Mouse (Mus musculus) liver, embryonic 14.5 days (tissue): Measurements from ENCODE around the gene Zfp652.

Experiments
- CTCF ChIP-seq: IDR thresholded peaks from 2 replicates; pipeline ENCODE4 v1.5.1; 2016; ENCODE audit warnings: antibody characterized with exemption, low read depth, control low read depth
- EP300 ChIP-seq: IDR thresholded peaks from 2 replicates; pipeline ENCODE4 v1.6.1; 2016; ENCODE audit warnings: antibody characterized with exemption, low read depth

DNA sequence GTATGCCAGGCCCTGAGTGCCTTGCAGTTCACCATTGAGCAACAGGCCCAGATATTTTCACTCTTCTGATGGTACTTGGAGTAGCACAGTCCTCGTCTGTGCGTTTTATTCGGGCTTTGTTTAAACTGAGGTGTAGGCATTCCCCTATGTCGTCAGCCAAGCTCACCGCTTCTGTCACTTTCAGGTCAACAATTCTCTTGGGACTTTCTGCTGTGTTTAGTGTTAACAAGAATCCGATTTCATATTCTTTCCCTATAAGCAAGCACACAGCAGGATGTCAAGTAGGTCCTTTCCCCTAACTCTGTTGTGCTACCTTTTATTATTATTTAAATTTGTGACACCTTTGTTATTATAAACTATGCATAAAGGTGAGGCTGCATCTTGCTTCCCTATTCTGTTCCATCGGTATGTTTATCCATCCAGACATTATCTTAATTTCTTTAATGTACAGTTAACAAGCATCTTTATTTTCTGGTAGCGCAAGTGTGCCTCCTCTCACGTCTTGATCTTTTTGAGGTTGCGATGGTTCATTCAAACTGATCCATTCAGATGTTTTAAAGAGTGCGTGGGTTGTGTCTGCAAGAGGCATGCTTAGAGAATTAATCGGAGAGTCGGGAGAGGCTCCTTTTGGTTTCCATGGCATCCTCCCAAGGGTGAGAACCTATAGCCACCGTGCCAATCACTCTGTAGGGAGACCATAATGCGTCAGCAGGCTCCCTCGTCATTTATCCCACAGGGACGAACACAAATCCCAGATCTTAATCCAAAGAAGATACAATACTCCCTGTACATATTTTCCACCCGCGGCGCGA lies 145.4 kb downstream of the Zfp652 start:
- no peak for TF ChIP-seq CTCF
- no peak for TF ChIP-seq EP300
